Mouse (Mus musculus): ENCODE data around the gene Kng1. TPM values are rescaled to one million over a fixed set of nuclear protein-coding genes. Genes with fewer than 3 reads are reported as not detected.
"Not testable (repeated sequence)": the region's sequence is repeated elsewhere in the genome, so short reads cannot be mapped to it uniquely, and the experiment has no call there.

Kng1 gene
- total RNA-seq, 2 experiments from 2014 or later, result not detected

DNA sequence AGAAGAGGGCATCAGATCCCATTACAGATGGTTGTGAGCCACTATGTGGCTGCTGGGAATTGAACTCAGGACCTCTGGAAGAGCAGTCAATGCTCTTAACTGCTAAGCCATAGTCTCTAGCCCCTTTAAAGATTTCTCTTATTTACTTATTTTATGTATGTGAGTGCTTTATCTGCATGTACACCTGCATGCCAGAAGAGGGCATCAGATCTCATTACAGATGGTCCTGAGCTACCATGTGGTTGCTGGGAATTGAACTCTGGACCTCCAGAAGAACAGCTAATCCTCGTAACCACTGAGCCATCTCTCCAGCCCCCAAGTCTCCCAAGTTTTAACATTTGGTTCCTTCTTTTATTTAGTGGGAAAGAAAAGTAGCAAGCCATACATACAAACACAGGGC, 30.8 kb downstream of the Kng1 start:
- not testable (repeated sequence) for DNase-seq
- intact Hi-C loops (cut with DNase I; ENCODE audit: low total_unique reads), result loop anchor here (2.0 kb wide), 1 partner anchor 46 kb away; no protein-coding TSS in a partner anchor

DNA sequence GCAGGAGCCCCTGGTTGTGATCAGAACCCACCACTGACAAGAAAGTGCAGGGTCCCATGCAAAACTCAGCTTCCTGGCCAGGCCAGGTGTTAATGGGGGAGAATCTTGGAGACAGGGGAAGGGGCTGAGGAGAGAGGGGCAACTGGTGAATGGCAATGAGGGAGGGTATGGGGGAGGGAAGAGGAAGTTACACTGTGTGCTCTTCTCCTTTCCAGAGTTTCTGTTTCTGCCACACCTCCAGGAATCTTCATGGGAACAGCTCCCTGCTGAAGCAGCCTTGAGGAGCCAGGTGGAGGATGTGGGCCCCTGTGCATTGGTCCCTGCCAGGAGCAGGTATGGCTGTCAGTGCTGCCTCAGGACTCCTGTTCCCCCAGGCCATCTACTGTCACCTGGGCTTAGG, 33.7 kb downstream of the Kng1 start:
- DNase-seq; intact Hi-C loops (cut with DNase I; ENCODE audit: low total_unique reads): not testable (repeated sequence)

GRCm38 (mm10) chr16:23093321-23093953, 35.8 kb downstream of the Kng1 start:
- intact Hi-C loops (cut with DNase I; ENCODE audit: low total_unique reads), result no loop called here
- DNase-seq, result no peak

DNA sequence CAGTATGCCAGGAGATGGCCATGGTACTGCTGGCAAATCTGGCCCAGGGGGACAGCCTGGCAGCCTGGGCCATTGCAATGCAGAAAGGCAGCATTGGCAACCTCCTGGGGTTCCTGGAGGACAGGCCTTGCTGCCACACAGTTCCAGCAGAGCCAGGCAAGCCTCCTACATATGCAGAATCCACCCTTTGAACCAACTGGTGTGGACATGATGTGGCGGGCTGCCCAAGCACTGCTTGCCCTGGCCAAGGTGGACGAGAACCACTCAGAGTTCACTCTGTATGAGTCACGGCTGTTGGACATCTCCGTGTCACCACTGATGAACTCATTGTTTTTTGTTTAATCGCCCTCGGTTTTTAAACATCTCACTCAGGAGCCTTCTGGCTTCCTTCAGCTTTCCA, 36.5 kb downstream of the Kng1 start:
- intact Hi-C loops (cut with DNase I; ENCODE audit: low total_unique reads), result no loop called here
- no peak for DNase-seq

DNA sequence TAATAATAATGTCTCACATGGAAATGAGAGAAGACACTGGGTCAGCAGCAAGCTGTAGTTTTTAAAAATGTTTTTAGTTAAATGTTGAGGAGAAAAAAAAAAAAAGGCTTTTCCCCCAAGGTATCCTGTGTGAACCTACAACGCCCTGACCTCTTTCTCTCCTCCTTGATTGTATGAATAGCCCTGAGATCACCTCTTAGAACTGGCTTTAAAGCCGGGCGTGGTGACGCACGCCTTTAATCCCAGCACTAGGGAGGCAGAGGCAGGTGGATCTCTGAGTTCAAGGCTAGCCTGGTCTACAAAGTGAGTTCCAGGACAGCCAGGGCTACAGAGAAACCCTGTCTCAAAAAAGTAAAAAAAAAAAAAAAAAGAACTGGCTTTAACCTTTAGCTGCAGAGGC, 37.9 kb downstream of the Kng1 start:
- DNase-seq; intact Hi-C loops (cut with DNase I; ENCODE audit: low total_unique reads): not testable (repeated sequence)

DNA sequence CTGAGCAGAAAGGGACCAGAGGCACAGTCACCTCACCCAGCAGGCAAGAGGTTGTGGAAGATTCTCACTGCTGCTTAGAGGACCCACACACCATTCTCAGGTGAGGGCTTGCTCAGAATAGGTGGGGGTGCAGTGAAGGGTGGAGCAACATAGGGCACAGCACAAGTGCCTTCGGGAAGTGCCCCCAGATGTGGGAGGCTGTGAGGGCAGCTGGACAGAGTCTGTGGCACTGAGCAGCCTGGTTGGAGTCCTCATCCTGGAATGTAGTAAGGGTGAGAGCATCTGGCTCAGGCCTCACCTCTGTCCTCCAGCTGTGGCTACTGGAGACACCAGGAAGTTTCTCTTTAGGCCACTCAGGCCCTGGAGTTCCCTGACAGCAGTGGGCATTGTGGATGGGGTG, 39.2 kb downstream of the Kng1 start:
- intact Hi-C loops (cut with DNase I; ENCODE audit: low total_unique reads); DNase-seq: not testable (repeated sequence)

DNA sequence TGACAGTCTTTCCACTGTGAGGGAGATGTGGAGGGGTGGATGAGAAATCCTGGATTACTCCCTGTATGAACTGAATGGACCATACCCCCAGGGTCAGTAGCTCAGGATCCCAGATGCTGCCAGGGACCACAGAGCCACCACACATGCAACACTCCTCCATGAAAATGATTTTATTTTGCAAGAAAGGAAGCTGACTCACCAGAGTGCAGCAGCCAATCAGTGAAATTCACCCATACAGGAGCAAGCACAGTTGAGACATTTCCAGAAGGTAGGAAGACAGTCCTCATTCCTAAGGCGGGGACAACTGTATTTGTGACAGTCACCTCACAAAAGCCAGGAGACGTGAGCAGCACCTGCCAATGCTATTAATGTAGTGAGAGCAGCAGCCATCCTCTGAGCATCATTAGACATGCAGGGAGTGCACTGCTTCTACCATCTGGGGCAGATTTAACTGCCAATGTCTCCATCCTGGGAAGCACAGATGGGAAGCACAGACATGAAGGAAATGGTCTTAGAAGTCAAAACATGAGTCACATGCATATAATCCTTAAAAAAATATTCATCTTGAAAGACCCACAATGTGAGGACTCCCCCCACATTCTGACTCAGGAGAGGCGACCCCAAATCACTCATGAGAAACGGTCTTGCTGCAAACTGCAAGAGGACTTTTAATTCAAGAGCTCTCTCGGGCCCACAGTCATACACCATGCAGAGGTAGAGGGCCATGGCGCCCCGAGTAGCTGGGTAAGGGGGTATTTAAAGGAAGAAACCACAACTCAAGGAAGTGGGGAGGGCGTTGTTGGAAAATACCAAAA, 39.8 kb downstream of the Kng1 start:
- intact Hi-C loops (cut with DNase I; ENCODE audit: low total_unique reads); DNase-seq: not testable (repeated sequence)

DNA sequence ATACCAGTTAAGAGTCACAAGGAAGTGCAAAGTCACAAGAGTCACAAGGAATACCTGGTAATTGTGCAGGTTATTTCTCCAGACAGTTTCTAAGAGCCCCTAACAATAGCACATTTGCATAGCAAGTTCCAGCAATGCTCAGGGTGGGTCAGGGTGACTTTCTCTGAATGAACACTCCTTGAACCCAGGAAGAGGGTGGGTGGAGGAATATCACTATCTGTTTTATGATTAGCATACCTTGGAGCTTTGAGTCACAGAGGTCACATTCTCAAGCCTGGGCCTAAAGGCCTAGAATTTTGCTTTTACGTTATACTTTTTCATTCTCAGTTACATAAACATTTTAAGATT, 40.4 kb downstream of the Kng1 start:
- intact Hi-C loops (cut with DNase I; ENCODE audit: low total_unique reads); DNase-seq: not testable (repeated sequence)

DNA sequence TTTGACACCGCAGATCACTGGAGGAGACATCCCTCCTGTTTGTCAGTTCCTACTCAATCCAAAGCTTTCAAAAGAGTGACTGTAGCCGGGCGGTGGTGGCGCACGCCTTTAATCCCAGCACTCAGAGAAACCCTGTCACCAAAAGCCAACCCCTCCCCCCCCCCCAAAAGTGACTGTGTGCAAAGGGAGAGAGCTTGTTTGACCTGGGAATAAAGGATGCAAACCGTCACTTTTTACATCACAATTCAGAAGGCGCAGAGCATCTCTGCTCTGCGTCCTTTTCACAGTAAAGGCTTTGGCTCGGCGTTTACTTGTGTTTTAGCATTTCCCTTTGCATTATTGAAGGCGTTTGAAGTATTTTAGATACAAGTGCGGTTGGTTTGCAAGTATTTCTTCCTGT, 42.0 kb downstream of the Kng1 start:
- intact Hi-C loops (cut with DNase I; ENCODE audit: low total_unique reads), result no loop called here

DNA sequence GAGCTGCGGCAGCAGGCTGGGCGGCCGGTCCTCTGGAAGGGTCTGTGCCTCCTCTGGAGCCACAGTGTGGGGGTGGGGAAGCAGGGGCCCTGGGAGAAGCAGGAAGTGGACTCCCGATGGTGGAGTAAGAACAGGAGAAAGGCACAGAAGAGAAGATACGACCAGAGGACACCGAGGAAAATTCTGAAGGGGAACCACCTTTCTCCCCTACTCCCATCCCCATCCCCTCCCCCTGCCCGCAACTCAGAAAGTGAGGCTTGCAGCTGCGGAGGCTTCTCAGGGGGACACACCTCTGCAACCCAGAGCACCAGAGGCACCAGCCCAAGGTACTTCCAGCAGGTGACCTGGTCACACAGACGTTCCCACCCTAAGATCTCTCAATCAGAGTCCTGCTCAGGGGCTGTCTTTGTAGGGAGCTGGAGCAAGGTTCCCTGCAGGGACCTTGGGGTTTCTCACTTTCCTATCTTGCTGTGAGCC, 42.5 kb downstream of the Kng1 start:
- peak; percentile 26 for DNase-seq

More for the DNA sequence above, 42.0 kb downstream of the Kng1 start:
- DNase-seq, result no peak

DNA sequence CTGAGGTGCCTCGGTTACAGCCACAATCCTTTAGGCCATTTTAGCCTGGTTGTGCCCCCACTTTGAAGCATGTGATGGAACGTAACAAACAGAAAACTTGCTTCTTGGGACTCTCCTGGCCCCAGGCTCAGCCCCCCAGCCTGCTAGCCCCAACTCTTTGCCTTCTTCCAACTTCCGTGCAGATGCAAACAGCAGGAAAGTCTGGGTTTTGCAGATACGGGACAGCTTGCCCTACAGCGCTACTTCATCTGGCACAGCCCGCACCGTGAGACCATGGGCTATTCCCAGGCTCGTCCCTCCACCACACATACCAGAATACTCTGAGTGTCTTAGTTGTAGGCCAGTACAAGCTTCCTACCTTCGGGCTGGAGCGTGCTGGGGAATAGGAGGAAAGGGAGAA, 42.9 kb downstream of the Kng1 start:
- DNase-seq, result no peak

More for the DNA sequence above, 42.5 kb downstream of the Kng1 start:
- intact Hi-C loops (cut with DNase I; ENCODE audit: low total_unique reads), result no loop called here

DNA sequence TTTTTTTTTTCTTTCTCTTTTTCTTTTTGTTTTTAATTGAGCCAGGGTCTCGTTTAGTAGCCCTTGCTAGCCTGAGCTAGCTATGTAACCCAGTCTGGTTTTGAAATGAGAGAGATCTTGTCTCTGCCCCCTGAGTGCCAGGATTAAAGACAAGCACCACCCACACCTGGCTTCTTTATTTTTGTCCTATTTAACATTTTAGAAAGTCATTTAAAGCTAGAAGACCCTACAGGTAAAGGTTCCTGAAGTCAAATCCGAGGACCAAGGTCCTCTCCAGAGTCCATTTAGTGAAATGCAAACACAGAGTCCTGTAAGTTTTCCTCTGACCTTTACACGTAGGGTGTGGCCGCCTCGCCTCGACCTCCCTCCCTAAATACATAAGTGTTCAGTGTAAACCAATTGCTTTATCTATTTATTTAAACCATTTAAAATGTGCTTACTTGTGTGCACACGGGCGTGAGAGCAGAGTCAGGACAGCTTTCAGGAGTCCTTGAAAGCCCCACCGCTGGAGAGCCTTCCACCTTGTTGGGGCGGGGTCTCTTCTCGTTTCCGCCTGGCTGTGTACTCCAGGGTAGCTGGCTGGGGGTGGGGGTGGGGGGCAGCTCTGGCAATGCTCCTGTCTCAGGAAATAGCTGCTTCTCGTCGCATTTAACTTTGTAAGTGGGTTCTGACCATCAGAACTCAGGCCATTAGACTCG, 44.8 kb downstream of the Kng1 start:
- intact Hi-C loops (cut with DNase I; ENCODE audit: low total_unique reads), result loop anchor here (2.0 kb wide), 1 partner anchor 26 kb away; no protein-coding TSS in a partner anchor
- no peak for DNase-seq

More for the DNA sequence above, 42.9 kb downstream of the Kng1 start:
- intact Hi-C loops (cut with DNase I; ENCODE audit: low total_unique reads), result no loop called here

- DNase-seq, result no peak
- intact Hi-C loops (cut with DNase I; ENCODE audit: low total_unique reads), result loop anchor here (2.0 kb wide), 1 partner anchor 26 kb away; no protein-coding TSS in a partner anchor
These were observed 45.5 kb downstream of the Kng1 start for GRCm38 (mm10) chr16:23103038-23103745.

- no peak for DNase-seq
- intact Hi-C loops (cut with DNase I; ENCODE audit: low total_unique reads), result loop anchor here (2.0 kb wide), 1 partner anchor 25 kb away; no protein-coding TSS in a partner anchor
These were observed 46.2 kb downstream of the Kng1 start for GRCm38 (mm10) chr16:23103841-23104240.

GRCm38 (mm10) chr16:23106121-23106520, 48.5 kb downstream of the Kng1 start:
- no peak for DNase-seq
- intact Hi-C loops (cut with DNase I; ENCODE audit: low total_unique reads), result no loop called here

GRCm38 (mm10) chr16:23107231-23107942, 49.7 kb downstream of the Kng1 start, which contains the start of gene Eif4a2:
Eif4a2 (plus strand) TSS chr16:23107444.
- intact Hi-C loops (cut with DNase I; ENCODE audit: low total_unique reads), result no loop called here

GRCm38 (mm10) chr16:23107946-23108759, 50.5 kb downstream of the Kng1 start:
- DNase-seq, result peak; percentile 87
- intact Hi-C loops (cut with DNase I; ENCODE audit: low total_unique reads), result no loop called here

More at GRCm38 (mm10) chr16:23107231-23107942, 49.7 kb downstream of the Kng1 start, which contains the start of gene Eif4a2:
- peak; percentile 93 for DNase-seq

GRCm38 (mm10) chr16:23108943-23109342, 51.3 kb downstream of the Kng1 start:
- intact Hi-C loops (cut with DNase I; ENCODE audit: low total_unique reads), result no loop called here
- DNase-seq, result no peak

All from gastrocnemius, postnatal 14 days (tissue).